Mouse (Mus musculus): ENCODE results near the gene Dyrk2. TPM values are rescaled to one million over a fixed set of nuclear protein-coding genes. Genes with fewer than 3 reads are reported as not detected.
A peak's percentile ranks its signal among the peaks of the same experiment; 100 is the strongest.

Dyrk2 gene
- 8.0 and 9.2 TPM in 2 replicates for polyA plus RNA-seq (2015; fragmentation: Nextera tagmentation; extraction: Ambion mirVana)

GRCm38 (mm10) chr10:118870201-118870980 lies at the start of gene Dyrk2:
Gene Dyrk2 (minus strand): TSS chr10:118870209.
- Histone ChIP-seq H3K9ac (peak within 1 kb of the TSS; percentile 52), H3K36me3 (no peaks in the 10 kb centered on the region; the same call in 1 of the 2 replicates), H3K27me3 (no peaks in the 10 kb centered on the region), H3K9me3 (no peaks in the 10 kb centered on the region), H3K4me2 (peak within 1 kb of the TSS; percentile 96), H3K27ac (peak within 1 kb of the TSS; percentile 93), H3K4me1 (peaks cover 30% of the 10 kb centered on the region), H3K4me3 (peak within 1 kb of the TSS; percentile 94)
- ATAC-seq (ENCODE audit: insufficient number of reproducible peaks, low FRiP score, low TSS enrichment, low read depth) = no peak
- WGBS = 8% methylated on average over 16 of the region's 16 CpGs

- no peak overlapping the region for H3K4me3 ChIP-seq
- WGBS = 39% methylated on average over 10 of the region's 10 CpGs
- H3K27me3 ChIP-seq = no peaks in the 10 kb centered on the region
- no peaks in the 10 kb centered on the region for H3K9me3 ChIP-seq
- H3K9ac ChIP-seq = no peak overlapping the region
- no peaks in the 10 kb centered on the region for H3K36me3 ChIP-seq
- no peak for ATAC-seq (ENCODE audit: insufficient number of reproducible peaks, low FRiP score, low TSS enrichment, low read depth)
- H3K4me1 ChIP-seq = peaks cover 4% of the 10 kb centered on the region; the same call in 1 of the 2 replicates
- no peak overlapping the region for H3K27ac ChIP-seq
- H3K4me2 ChIP-seq = no peak overlapping the region
These were observed 32.6 kb upstream of the Dyrk2 start for GRCm38 (mm10) chr10:118902625-118903024.

- Histone ChIP-seq H3K4me3 (no peak overlapping the region), H3K27ac (no peak overlapping the region), H3K27me3 (no peaks in the 10 kb centered on the region), H3K36me3 (no peaks in the 10 kb centered on the region), H3K4me1 (no peaks in the 10 kb centered on the region), H3K9ac (no peak overlapping the region), H3K9me3 (no peaks in the 10 kb centered on the region), H3K4me2 (no peak overlapping the region)
- WGBS = 78% methylated on average over 3 of the region's 3 CpGs
- no peak for ATAC-seq (ENCODE audit: insufficient number of reproducible peaks, low FRiP score, low TSS enrichment, low read depth)
These were observed 23.6 kb upstream of the Dyrk2 start for GRCm38 (mm10) chr10:118893645-118894044.

- no peak overlapping the region for H3K27ac ChIP-seq
- no peaks in the 10 kb centered on the region for H3K9me3 ChIP-seq
- H3K4me3 ChIP-seq = no peak overlapping the region
- no peak overlapping the region for H3K9ac ChIP-seq
- 87% methylated on average over 2 of the region's 2 CpGs for WGBS
- no peaks in the 10 kb centered on the region for H3K27me3 ChIP-seq
- no peak for ATAC-seq (ENCODE audit: insufficient number of reproducible peaks, low FRiP score, low TSS enrichment, low read depth)
- H3K4me2 ChIP-seq = no peak overlapping the region
- H3K4me1 ChIP-seq = no peaks in the 10 kb centered on the region
- no peaks in the 10 kb centered on the region for H3K36me3 ChIP-seq
These were observed 14.1 kb upstream of the Dyrk2 start for GRCm38 (mm10) chr10:118884126-118884525.

GRCm38 (mm10) chr10:118883317-118883716 lies 13.3 kb upstream of the Dyrk2 start:
- H3K4me2 ChIP-seq = no peak overlapping the region
- H3K27ac ChIP-seq = no peak overlapping the region
- H3K36me3 ChIP-seq = no peaks in the 10 kb centered on the region
- H3K27me3 ChIP-seq = no peaks in the 10 kb centered on the region
- no peaks in the 10 kb centered on the region for H3K9me3 ChIP-seq
- no peak overlapping the region for H3K4me3 ChIP-seq
- no peak for ATAC-seq (ENCODE audit: insufficient number of reproducible peaks, low FRiP score, low TSS enrichment, low read depth)
- H3K9ac ChIP-seq = no peak overlapping the region
- WGBS = 87% methylated on average over 11 of the region's 11 CpGs
- no peaks in the 10 kb centered on the region for H3K4me1 ChIP-seq

- WGBS = 76% methylated on average over 12 of the region's 12 CpGs
- H3K9ac ChIP-seq = no peak overlapping the region
- H3K4me2 ChIP-seq = no peak overlapping the region
- no peak overlapping the region for H3K4me3 ChIP-seq
- no peaks in the 10 kb centered on the region for H3K4me1 ChIP-seq
- H3K27me3 ChIP-seq = no peaks in the 10 kb centered on the region
- ATAC-seq (ENCODE audit: insufficient number of reproducible peaks, low FRiP score, low TSS enrichment, low read depth) = no peak
- no peaks in the 10 kb centered on the region for H3K9me3 ChIP-seq
- no peaks in the 10 kb centered on the region for H3K36me3 ChIP-seq
- no peak overlapping the region for H3K27ac ChIP-seq
These were observed 12.4 kb upstream of the Dyrk2 start for GRCm38 (mm10) chr10:118882258-118882885.

GRCm38 (mm10) chr10:118880776-118881175 lies 10.8 kb upstream of the Dyrk2 start:
- Histone ChIP-seq H3K27me3 (no peaks in the 10 kb centered on the region), H3K36me3 (no peaks in the 10 kb centered on the region), H3K4me3 (no peak overlapping the region), H3K9ac (no peak overlapping the region), H3K4me1 (no peaks in the 10 kb centered on the region), H3K9me3 (no peaks in the 10 kb centered on the region), H3K4me2 (no peak overlapping the region), H3K27ac (no peak overlapping the region)
- ATAC-seq (ENCODE audit: insufficient number of reproducible peaks, low FRiP score, low TSS enrichment, low read depth) = no peak
- WGBS = 75% methylated on average over 2 of the region's 2 CpGs

GRCm38 (mm10) chr10:118872196-118872595 lies 2.2 kb upstream of the Dyrk2 start:
- Histone ChIP-seq H3K27ac (no peak overlapping the region), H3K4me1 (peaks cover 16% of the 10 kb centered on the region), H3K9me3 (no peaks in the 10 kb centered on the region), H3K4me3 (no peak overlapping the region), H3K27me3 (no peaks in the 10 kb centered on the region), H3K9ac (no peak overlapping the region), H3K4me2 (no peak overlapping the region), H3K36me3 (no peaks in the 10 kb centered on the region)
- 91% methylated on average over 2 of the region's 2 CpGs for WGBS
- no peak for ATAC-seq (ENCODE audit: insufficient number of reproducible peaks, low FRiP score, low TSS enrichment, low read depth)

GRCm38 (mm10) chr10:118869591-118870001 lies 413 bp downstream of the Dyrk2 start:
- 0% methylated on average over 16 of the region's 16 CpGs for whole genome bisulfite sequencing
- ATAC-seq (ENCODE audit: insufficient number of reproducible peaks, low FRiP score, low TSS enrichment, low read depth) = peak; percentile 74
- peak overlapping the region; percentile 96 for H3K4me2 ChIP-seq

GRCm38 (mm10) chr10:118868601-118869590 lies 1.1 kb downstream of the Dyrk2 start:
- H3K9ac ChIP-seq = peak overlapping the region; percentile 97
- ATAC-seq (ENCODE audit: insufficient number of reproducible peaks, low FRiP score, low TSS enrichment, low read depth) = peak; percentile 83
- peak overlapping the region; percentile 94 for H3K4me3 ChIP-seq
- no peaks in the 10 kb centered on the region for H3K27me3 ChIP-seq
- peak overlapping the region; percentile 96 for H3K27ac ChIP-seq
- peak overlapping the region; percentile 96 for H3K4me2 ChIP-seq
- H3K36me3 ChIP-seq = peaks cover 10% of the 10 kb centered on the region
- peaks cover 37% of the 10 kb centered on the region for H3K4me1 ChIP-seq
- under 1% methylated on average over 118 of the region's 130 CpGs for WGBS
- H3K9me3 ChIP-seq = no peaks in the 10 kb centered on the region

More at GRCm38 (mm10) chr10:118869591-118870001, 413 bp downstream of the Dyrk2 start:
- no peaks in the 10 kb centered on the region for H3K27me3 ChIP-seq
- H3K9ac ChIP-seq = peak overlapping the region; percentile 52
- peaks cover 4% of the 10 kb centered on the region for H3K36me3 ChIP-seq
- H3K4me1 ChIP-seq = peaks cover 33% of the 10 kb centered on the region
- H3K27ac ChIP-seq = peak overlapping the region; percentile 93
- H3K4me3 ChIP-seq = peak overlapping the region; percentile 94
- no peaks in the 10 kb centered on the region for H3K9me3 ChIP-seq

GRCm38 (mm10) chr10:118867896-118868600 lies 2.0 kb downstream of the Dyrk2 start:
- Histone ChIP-seq H3K27me3 (no peaks in the 10 kb centered on the region), H3K9me3 (no peaks in the 10 kb centered on the region), H3K9ac (peak overlapping the region; percentile 97), H3K4me2 (peak overlapping the region; percentile 69), H3K36me3 (peaks cover 16% of the 10 kb centered on the region), H3K4me1 (peaks cover 37% of the 10 kb centered on the region), H3K27ac (peak overlapping the region; percentile 96), H3K4me3 (peak overlapping the region; percentile 94)
- under 1% methylated on average over 57 of the region's 62 CpGs for WGBS
- ATAC-seq (ENCODE audit: insufficient number of reproducible peaks, low FRiP score, low TSS enrichment, low read depth) = 0 out of 2 replicates have a peak, but pooled peaks have one; percentile 16
